Mouse (Mus musculus) stomach, embryonic 16.5 days (tissue): ENCODE results near the gene Nup50. TPM values are rescaled to one million over a fixed set of nuclear protein-coding genes. Genes with fewer than 3 reads are reported as not detected.

ENCODE experiments used
- ATAC-seq: fragments of 200-750 bp; cut with Nextera tagmentation; 2 replicates; pipeline ENCODE4 v1.8.0; 2017; ENCODE audit warnings: moderate number of reproducible peaks, moderate TSS enrichment; ENCODE audit not compliant: insufficient read depth, low FRiP score
- H3K27ac ChIP-seq: fragments of 300-500 bp; sonication (generic); 2 replicates; pipeline ENCODE4 v1.5.1; 2014; ENCODE audit warnings: low read length
- H3K27me3 ChIP-seq: fragments of 300-500 bp; sonication (generic); 2 replicates; pipeline ENCODE4 v1.6.1; 2014; ENCODE audit warnings: low read length, control low read depth, mixed read lengths; ENCODE audit not compliant: control insufficient read depth, insufficient read depth
- H3K36me3 ChIP-seq: fragments of 300-500 bp; sonication (generic); 2 replicates; pipeline ENCODE4 v1.6.1; 2014; ENCODE audit warnings: low read length; ENCODE audit not compliant: control insufficient read depth, insufficient read depth
- H3K4me1 ChIP-seq: fragments of 300-500 bp; sonication (generic); 2 replicates; pipeline ENCODE4 v1.6.1; 2014; ENCODE audit warnings: low read length, control low read depth, mixed read lengths; ENCODE audit not compliant: control insufficient read depth, insufficient read depth
- H3K4me2 ChIP-seq: fragments of 300-500 bp; sonication (generic); 2 replicates; pipeline ENCODE4 v1.6.1; 2014; ENCODE audit warnings: low read depth, low read length, mixed read lengths
- H3K4me3 ChIP-seq: fragments of 300-500 bp; sonication (generic); replicated peaks from 2 replicates; pipeline ENCODE4 v1.5.1; 2014; ENCODE audit warnings: mild to moderate bottlenecking, low read length
- H3K9ac ChIP-seq: fragments of 300-500 bp; sonication (generic); 2 replicates; pipeline ENCODE4 v1.6.1; 2014; ENCODE audit warnings: low read length
- H3K9me3 ChIP-seq: fragments of 300-500 bp; sonication (generic); replicated peaks from 2 replicates; pipeline ENCODE4 v1.6.1; 2016; ENCODE audit warnings: low read length, control low read depth; ENCODE audit not compliant: control insufficient read depth
- WGBS: fragments of 180-500 bp; shearing (Covaris S2); extraction: QIAGEN DNeasy Blood & Tissue Kit; methylation state at CpG from one replicate; pipeline ENCODE4 v1.1.7; 2014; 5-methylcytosine and 5-hydroxymethylcytosine counted together
- polyA plus RNA-seq: library from polyadenylated mRNA; unstranded; fragments of >200 nt; fragmentation: Nextera tagmentation; extraction: Ambion mirVana; gene quantifications from 2 replicates; pipeline ENCODE4 v1.2.1, GENCODE M21; 2015

The Nup50 gene
- polyA plus RNA-seq, 1 experiment from 2014 or later: 31.8 TPM

GRCm38 (mm10) chr15:84983721-84984120, 60.5 kb downstream of the Nup50 start:
- H3K4me1 ChIP-seq: peaks cover 19% of the 10 kb centered on the region
- H3K4me2 ChIP-seq: no peak overlapping the region
- no peaks in the 10 kb centered on the region for H3K27me3 ChIP-seq
- ATAC-seq: no peak
- H3K4me3 ChIP-seq: no peak overlapping the region
- no peaks in the 10 kb centered on the region for H3K36me3 ChIP-seq
- no peak overlapping the region for H3K27ac ChIP-seq
- WGBS: 81% methylated on average over 7 of the region's 7 CpGs
- H3K9ac ChIP-seq: no peak overlapping the region
- H3K9me3 ChIP-seq: no peaks in the 10 kb centered on the region

- no peak for ATAC-seq
- H3K9me3 ChIP-seq: no peaks in the 10 kb centered on the region
- H3K9ac ChIP-seq: no peak overlapping the region
- no peak overlapping the region for H3K27ac ChIP-seq
- no peak overlapping the region for H3K4me3 ChIP-seq
- H3K4me1 ChIP-seq: peaks cover 19% of the 10 kb centered on the region
- no peaks in the 10 kb centered on the region for H3K36me3 ChIP-seq
- H3K27me3 ChIP-seq: no peaks in the 10 kb centered on the region
- 82% methylated on average over 12 of the region's 12 CpGs for WGBS
- H3K4me2 ChIP-seq: no peak overlapping the region
Measured at GRCm38 (mm10) chr15:84985516-84986160, 62.4 kb downstream of the Nup50 start.

GRCm38 (mm10) chr15:84986171-84987019, 63.2 kb downstream of the Nup50 start:
- Histone ChIP-seq H3K4me3 (peak overlapping the region; percentile 81), H3K9ac (peak overlapping the region; percentile 93), H3K36me3 (no peaks in the 10 kb centered on the region), H3K27ac (no peak overlapping the region), H3K27me3 (no peaks in the 10 kb centered on the region), H3K4me1 (peaks cover 19% of the 10 kb centered on the region), H3K9me3 (no peaks in the 10 kb centered on the region), H3K4me2 (peak overlapping the region; percentile 81)
- no peak for ATAC-seq
- WGBS: 63% methylated on average over 4 of the region's 4 CpGs

DNA sequence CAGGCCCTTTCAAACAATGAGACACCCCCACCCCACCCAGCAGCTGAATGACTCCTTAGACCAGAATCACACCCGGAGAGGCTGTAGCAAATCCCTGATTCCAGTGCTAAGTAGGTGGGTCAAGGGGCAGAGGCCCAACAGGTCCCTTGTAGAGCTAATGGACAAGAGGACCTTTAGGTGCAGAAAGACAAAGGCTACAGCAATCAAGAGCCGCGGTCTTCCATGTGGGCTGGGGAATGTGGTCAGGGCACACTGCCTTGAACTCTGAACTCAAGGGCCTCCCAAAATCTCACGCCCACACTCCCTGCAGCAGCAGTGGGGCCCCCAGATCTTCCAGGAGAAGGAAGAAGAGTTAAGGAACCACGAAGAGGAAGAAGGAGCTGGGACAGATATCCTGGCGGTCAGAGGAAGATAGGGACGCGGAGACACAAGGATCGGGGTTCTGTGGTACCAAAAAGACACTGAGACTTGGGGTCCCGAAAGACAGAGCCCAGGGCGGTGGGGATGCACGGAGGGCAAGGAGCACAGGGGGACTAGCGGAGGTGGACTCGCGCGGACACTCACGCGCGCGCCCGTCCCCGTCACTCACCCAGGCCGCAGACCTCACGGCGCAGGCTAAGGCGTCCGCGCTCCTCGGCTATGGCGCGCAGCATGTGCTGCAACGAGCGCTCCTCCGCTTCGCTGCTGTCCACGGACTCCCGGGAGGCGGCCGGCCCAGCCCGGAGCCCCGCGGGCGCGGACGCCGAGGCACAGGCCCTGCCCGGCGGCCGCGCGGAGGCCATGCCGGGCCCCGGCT, 64.0 kb downstream of the Nup50 start:
- no peaks in the 10 kb centered on the region for H3K9me3 ChIP-seq
- H3K4me3 ChIP-seq: peak overlapping the region; percentile 81
- H3K4me1 ChIP-seq: peaks cover 19% of the 10 kb centered on the region
- H3K27me3 ChIP-seq: no peaks in the 10 kb centered on the region
- H3K4me2 ChIP-seq: peak overlapping the region; percentile 81
- peak overlapping the region; percentile 69 for H3K27ac ChIP-seq
- H3K9ac ChIP-seq: peak overlapping the region; percentile 93
- H3K36me3 ChIP-seq: no peaks in the 10 kb centered on the region
- WGBS: under 1% methylated on average over 52 of the region's 53 CpGs
- peak; percentile 34 for ATAC-seq

- Histone ChIP-seq H3K27me3 (no peaks in the 10 kb centered on the region), H3K9me3 (no peaks in the 10 kb centered on the region), H3K27ac (peak within 1 kb of the TSS; percentile 69), H3K4me3 (peak within 1 kb of the TSS; percentile 81), H3K4me2 (peak within 1 kb of the TSS; percentile 81), H3K36me3 (no peaks in the 10 kb centered on the region), H3K4me1 (peaks cover 19% of the 10 kb centered on the region), H3K9ac (peak within 1 kb of the TSS; percentile 93)
- WGBS: 1% methylated on average over 51 of the region's 59 CpGs
- peak; percentile 94 for ATAC-seq
Measured at GRCm38 (mm10) chr15:84987874-84988825, 64.9 kb downstream of the Nup50 start, which contains the start of gene 5031439G07Rik. Gene 5031439G07Rik (minus strand): TSS chr15:84988551.

GRCm38 (mm10) chr15:84989098-84989497, 65.9 kb downstream of the Nup50 start:
- peaks cover 19% of the 10 kb centered on the region for H3K4me1 ChIP-seq
- WGBS: 74% methylated on average over 3 of the region's 3 CpGs
- ATAC-seq: no peak
- no peaks in the 10 kb centered on the region for H3K27me3 ChIP-seq
- H3K4me2 ChIP-seq: no peak overlapping the region
- no peak overlapping the region for H3K9ac ChIP-seq
- no peaks in the 10 kb centered on the region for H3K36me3 ChIP-seq
- H3K27ac ChIP-seq: no peak overlapping the region
- H3K4me3 ChIP-seq: no peak overlapping the region
- H3K9me3 ChIP-seq: no peaks in the 10 kb centered on the region

DNA sequence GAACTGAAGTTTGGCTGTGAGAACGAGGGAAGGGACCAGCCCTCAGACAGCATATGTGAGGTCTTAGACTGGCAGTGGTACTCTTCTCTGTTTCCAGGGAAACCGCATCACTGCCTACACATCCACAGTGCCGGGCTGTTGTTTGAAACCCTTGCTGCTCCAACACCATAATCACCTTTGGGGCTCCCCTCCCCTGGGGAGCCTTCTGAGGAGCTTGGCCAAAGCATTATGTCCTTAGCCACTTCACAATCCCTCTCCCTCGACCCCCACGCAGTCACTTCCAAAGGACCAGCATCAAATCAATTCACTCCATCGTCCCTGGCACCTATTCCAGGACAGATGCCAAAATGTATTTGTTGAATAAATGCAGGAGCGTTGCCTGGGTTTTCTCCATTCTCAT, 66.6 kb downstream of the Nup50 start:
- no peak overlapping the region for H3K4me3 ChIP-seq
- no peaks in the 10 kb centered on the region for H3K36me3 ChIP-seq
- WGBS: 71% methylated on average over 7 of the region's 7 CpGs
- H3K9me3 ChIP-seq: no peaks in the 10 kb centered on the region
- ATAC-seq: no peak
- H3K27me3 ChIP-seq: no peaks in the 10 kb centered on the region
- H3K9ac ChIP-seq: no peak overlapping the region
- H3K4me1 ChIP-seq: peaks cover 22% of the 10 kb centered on the region
- H3K4me2 ChIP-seq: no peak overlapping the region
- no peak overlapping the region for H3K27ac ChIP-seq
